ENCODE assay signal across 10 mouse cellular contexts in the genomic region with DNA sequence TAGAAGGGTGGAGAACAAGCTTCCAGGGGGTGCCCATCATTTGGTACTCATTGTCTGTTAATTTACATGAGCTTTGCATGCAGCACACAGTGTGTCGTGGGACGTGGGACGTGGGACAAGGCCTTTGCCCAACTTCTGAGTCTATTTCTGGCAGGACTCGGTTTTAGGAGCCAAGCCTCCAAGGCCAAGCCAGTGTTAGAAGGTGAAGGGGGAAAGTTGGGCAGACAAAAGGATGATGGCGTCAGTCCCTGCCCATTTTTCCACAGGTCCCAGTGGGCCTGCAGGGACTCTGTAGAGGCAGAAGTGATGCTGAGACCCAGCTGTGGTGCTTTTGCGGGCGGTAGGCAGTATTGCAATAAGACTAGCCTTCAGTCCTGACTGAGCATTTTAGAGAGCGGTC. TPM values are rescaled to one million over a fixed set of nuclear protein-coding genes. Genes with fewer than 3 reads are reported as not detected.
DNase-seq lines count a peak whose midpoint lies in the region; ATAC-seq and TF ChIP-seq lines count a peak whose summit lies in the region.
"Had no signal": no experiment of that assay in that cellular context is flagged by ENCODE, and none has a peak within 500 bp of the region (broad histone marks: within the 10 kb centered on the region; RNA-seq: fewer than 3 reads in every experiment).

No protein-coding gene starts in this region.

- TF ChIP-seq EP300 in lung, postnatal 0 days (IDR thresholded peaks at IDR 0.05) = no peak

- TF ChIP-seq CTCF in lung, postnatal 0 days (IDR thresholded peaks at IDR 0.05) = no peak

- WGBS in heart, embryonic 10.5 days = 89% methylated on average over 8 of the region's 8 CpGs
- WGBS in lung, postnatal 0 days = 77% methylated on average over 8 of the region's 8 CpGs
- WGBS in intestine, embryonic 16.5 days = 87% methylated on average over 8 of the region's 8 CpGs
- WGBS in stomach, embryonic 16.5 days = 83% methylated on average over 8 of the region's 8 CpGs

- no peak overlapping the region for H3K4me2 ChIP-seq in lung, postnatal 0 days (replicated peaks; ENCODE audit: low read depth, low read length)
- H3K4me2 ChIP-seq in intestine, embryonic 16.5 days (ENCODE audit: low read depth, low read length) = no peak overlapping the region
- no peak overlapping the region for H3K4me2 ChIP-seq in stomach, embryonic 16.5 days (ENCODE audit: low read depth, low read length)

- H3K9me3 ChIP-seq in heart, embryonic 10.5 days = no peaks in the 10 kb centered on the region
- H3K9me3 ChIP-seq in lung, postnatal 0 days (ENCODE audit: low read length) = no peaks in the 10 kb centered on the region
- no peaks in the 10 kb centered on the region for H3K9me3 ChIP-seq in intestine, embryonic 16.5 days (ENCODE audit: control insufficient read depth, low read length)
- no peaks in the 10 kb centered on the region for H3K9me3 ChIP-seq in stomach, embryonic 16.5 days (replicated peaks; ENCODE audit: control insufficient read depth, low read length)

- no peak overlapping the region for H3K9ac ChIP-seq in lung, postnatal 0 days (replicated peaks; ENCODE audit: low read depth)
- H3K9ac ChIP-seq in intestine, embryonic 16.5 days (ENCODE audit: low read depth, low read length) = no peak overlapping the region
- peak overlapping the region; percentile 14; the same call in 1 of the 2 replicates for H3K9ac ChIP-seq in stomach, embryonic 16.5 days (ENCODE audit: low read length)

- 0 out of 2 replicates have a peak, but pooled peaks cover 4% of the 10 kb centered on the region for H3K36me3 ChIP-seq in heart, embryonic 10.5 days
- H3K36me3 ChIP-seq in lung, postnatal 0 days (ENCODE audit: insufficient read depth, low read length) = no peaks in the 10 kb centered on the region
- H3K36me3 ChIP-seq in intestine, embryonic 16.5 days (ENCODE audit: control insufficient read depth, insufficient read depth, low read length) = no peaks in the 10 kb centered on the region
- H3K36me3 ChIP-seq in stomach, embryonic 16.5 days (ENCODE audit: control insufficient read depth, insufficient read depth, low read length) = no peaks in the 10 kb centered on the region

- ATAC-seq in lung, postnatal 0 days = no peak
- ATAC-seq in intestine, embryonic 16.5 days = no peak
- ATAC-seq in stomach, embryonic 16.5 days (ENCODE audit: insufficient read depth, low FRiP score) = no peak
- ATAC-seq: activated CD4-positive, CD25-positive, alpha-beta regulatory T cell, adult 4 months had no signal

- peak overlapping the region; percentile 73 for H3K27ac ChIP-seq in heart, embryonic 10.5 days
- peak overlapping the region; percentile 68 for H3K27ac ChIP-seq in lung, postnatal 0 days (ENCODE audit: low read length)
- H3K27ac ChIP-seq in intestine, embryonic 16.5 days (ENCODE audit: low read length) = peak overlapping the region; percentile 85
- H3K27ac ChIP-seq in stomach, embryonic 16.5 days (ENCODE audit: low read length) = peak overlapping the region; percentile 86

- DNase-seq in heart, embryonic 10.5 days (ENCODE audit: low spot score) = no peak
- DNase-seq in heart, postnatal 4 days = no peak
- no peak for DNase-seq in lung, postnatal 0 days (ENCODE audit: low spot score)
- DNase-seq in lung, postnatal 36 days = no peak
- no peak for DNase-seq in testis, postnatal 10 days (ENCODE audit: low spot score)
- no peak for DNase-seq in frontal cortex, postnatal 36 days (ENCODE audit: low spot score in 2 of 2)
- DNase-seq: thymus, adult 2 months had no signal

- H3K4me3 ChIP-seq in heart, embryonic 10.5 days = no peak overlapping the region
- no peak overlapping the region for H3K4me3 ChIP-seq in lung, postnatal 0 days (ENCODE audit: low read depth, low read length)
- H3K4me3 ChIP-seq in intestine, embryonic 16.5 days (ENCODE audit: low read length) = no peak overlapping the region
- no peak overlapping the region for H3K4me3 ChIP-seq in stomach, embryonic 16.5 days (replicated peaks; ENCODE audit: low read length)

- no peaks in the 10 kb centered on the region for H3K27me3 ChIP-seq in heart, embryonic 10.5 days (ENCODE audit: insufficient read depth, poor library complexity, severe bottlenecking)
- H3K27me3 ChIP-seq in lung, postnatal 0 days (replicated peaks; ENCODE audit: insufficient read depth, low read length) = no peaks in the 10 kb centered on the region
- no peaks in the 10 kb centered on the region for H3K27me3 ChIP-seq in intestine, embryonic 16.5 days (replicated peaks; ENCODE audit: control insufficient read depth, insufficient read depth, low read length)
- no peaks in the 10 kb centered on the region for H3K27me3 ChIP-seq in stomach, embryonic 16.5 days (ENCODE audit: control insufficient read depth, insufficient read depth, low read length)

- peaks cover 52% of the 10 kb centered on the region for H3K4me1 ChIP-seq in heart, embryonic 10.5 days
- H3K4me1 ChIP-seq in lung, postnatal 0 days (ENCODE audit: insufficient read depth, low read depth, low read length) = peaks cover 25% of the 10 kb centered on the region
- peaks cover 62% of the 10 kb centered on the region for H3K4me1 ChIP-seq in intestine, embryonic 16.5 days (ENCODE audit: control insufficient read depth, insufficient read depth, low read length)
- H3K4me1 ChIP-seq in stomach, embryonic 16.5 days (ENCODE audit: control insufficient read depth, insufficient read depth, low read length) = peaks cover 80% of the 10 kb centered on the region

RNA-seq across cellular contexts. Expression of gene Gramd4, which starts 33.1 kb away (rescaled TPM):
- polyA plus RNA-seq in heart, embryonic 10.5 days (2016; fragmentation: Nextera tagmentation; extraction: Ambion mirVana) = 9.6 and 11.6 TPM in 2 replicates
- 10 to 100 TPM; 30.1 to 33.6 TPM for total RNA-seq in heart, postnatal 4 days (2021)
- 9.9 and 11.1 TPM in 2 replicates for polyA plus RNA-seq in lung, postnatal 0 days (2015; fragmentation: Nextera tagmentation; extraction: Ambion mirVana)
- 9.1 and 9.5 TPM in 2 replicates for polyA plus RNA-seq in intestine, embryonic 16.5 days (2015; fragmentation: Nextera tagmentation; extraction: Ambion mirVana)
- 10.5 and 12.1 TPM in 2 replicates for polyA plus RNA-seq in stomach, embryonic 16.5 days (2015; fragmentation: Nextera tagmentation; extraction: Ambion mirVana)

RNA-seq across cellular contexts. Expression of gene Celsr1, which starts 57.0 kb away (rescaled TPM):
- 1.3 and 2.3 TPM in 2 replicates for polyA plus RNA-seq in heart, embryonic 10.5 days (2016; fragmentation: Nextera tagmentation; extraction: Ambion mirVana)
- total RNA-seq in heart, postnatal 4 days (2021) = 10 to 100 TPM; 20.0 to 21.3 TPM
- polyA plus RNA-seq in lung, postnatal 0 days (2015; fragmentation: Nextera tagmentation; extraction: Ambion mirVana) = 2.1 and 2.2 TPM in 2 replicates
- polyA plus RNA-seq in intestine, embryonic 16.5 days (2015; fragmentation: Nextera tagmentation; extraction: Ambion mirVana) = 0.51 and 0.70 TPM in 2 replicates
- 2.6 and 2.7 TPM in 2 replicates for polyA plus RNA-seq in stomach, embryonic 16.5 days (2015; fragmentation: Nextera tagmentation; extraction: Ambion mirVana)
